Mouse (Mus musculus) liver, postnatal 0 days (tissue): ENCODE measurements around the gene Sema7a.

Experiments
- CTCF ChIP-seq: sonication (generic); IDR thresholded peaks from 2 replicates; pipeline ENCODE4 v1.5.1; 2016; ENCODE audit warnings: antibody characterized with exemption, low read depth
- EP300 ChIP-seq: IDR thresholded peaks from 2 replicates; pipeline ENCODE4 v1.6.1; 2016; ENCODE audit warnings: antibody characterized with exemption, low read depth, mild to moderate bottlenecking

DNA sequence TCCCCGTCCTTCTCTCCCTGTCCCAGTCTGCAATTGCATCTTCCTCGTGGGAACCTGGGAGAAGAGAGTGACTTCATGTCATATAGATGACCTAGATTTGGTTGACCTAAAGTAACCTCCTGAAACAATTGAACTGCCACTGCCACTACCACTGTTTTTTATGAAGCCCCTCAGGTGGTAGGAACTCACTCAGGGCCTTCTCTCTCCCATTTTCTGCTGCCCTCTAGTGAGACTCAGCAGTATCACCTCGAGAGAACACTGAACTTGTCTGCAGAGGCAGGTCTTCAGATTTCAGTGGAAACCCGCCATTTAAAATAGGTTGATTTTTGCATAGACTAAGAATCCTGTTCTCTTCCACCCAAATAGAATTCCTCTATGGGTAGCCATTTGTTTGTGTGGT, 55.4 kb downstream of the Sema7a start:
- TF ChIP-seq CTCF = peak; percentile 62
- no peak for TF ChIP-seq EP300
